Mouse (Mus musculus) forebrain, embryonic 15.5 days (tissue): ENCODE results near the gene Apoa1. TPM values are rescaled to one million over a fixed set of nuclear protein-coding genes. Genes with fewer than 3 reads are reported as not detected.

Experiments used
- ATAC-seq: fragments of 200-750 bp; cut with Nextera tagmentation; replicated peaks from 2 replicates; pipeline ENCODE4 v1.8.0; 2017; ENCODE audit warnings: mild to moderate bottlenecking, moderate TSS enrichment, moderate library complexity
- H3K27ac ChIP-seq: fragments of 300-500 bp; sonication (generic); replicated peaks from 2 replicates; pipeline ENCODE4 v1.5.1; 2015; ENCODE audit warnings: mild to moderate bottlenecking, inconsistent platforms
- H3K27me3 ChIP-seq: fragments of 300-500 bp; sonication (generic); 2 replicates; pipeline ENCODE4 v1.6.1; 2015; ENCODE audit warnings: inconsistent platforms
- H3K36me3 ChIP-seq: fragments of 300-500 bp; sonication (generic); 2 replicates; pipeline ENCODE4 v1.6.1; 2015; ENCODE audit warnings: mild to moderate bottlenecking, inconsistent platforms
- H3K4me1 ChIP-seq: fragments of 300-500 bp; sonication (generic); 2 replicates; pipeline ENCODE4 v1.6.1; 2015; ENCODE audit warnings: inconsistent platforms
- H3K4me2 ChIP-seq: fragments of 300-500 bp; sonication (generic); replicated peaks from 2 replicates; pipeline ENCODE4 v1.6.1; 2015; ENCODE audit warnings: mild to moderate bottlenecking, inconsistent platforms
- H3K4me3 ChIP-seq: fragments of 300-500 bp; sonication (generic); 2 replicates; pipeline ENCODE4 v1.5.1; 2015; ENCODE audit warnings: mild to moderate bottlenecking, inconsistent platforms
- H3K9ac ChIP-seq: fragments of 300-500 bp; sonication (generic); replicated peaks from 2 replicates; pipeline ENCODE4 v1.6.1; 2015; ENCODE audit warnings: mild to moderate bottlenecking, inconsistent platforms
- H3K9me3 ChIP-seq: fragments of 300-500 bp; sonication (generic); 2 replicates; pipeline ENCODE4 v1.6.1; 2016; ENCODE audit warnings: inconsistent platforms
- WGBS: fragments of 180-500 bp; shearing (Covaris S2); methylation state at CpG from one replicate; pipeline ENCODE4 v1.1.7; 2015; ENCODE audit warnings: mixed read lengths; 5-methylcytosine and 5-hydroxymethylcytosine counted together
- polyA plus RNA-seq: library from polyadenylated mRNA; unstranded; fragments of >200 nt; fragmentation: Nextera tagmentation; extraction: Ambion mirVana; gene quantifications from 2 replicates; pipeline ENCODE4 v1.2.1, GENCODE M21; 2015

Gene Apoa1
- 1.7 and 3.5 TPM in 2 replicates for polyA plus RNA-seq

GRCm38 (mm10) chr9:46228491-46228890 is at the start of gene Apoa1:
Gene Apoa1 (plus strand): TSS chr9:46228580.
- Histone ChIP-seq H3K9ac (no peak within 1 kb of the TSS), H3K4me3 (no peak within 1 kb of the TSS), H3K9me3 (no peaks in the 10 kb centered on the region), H3K4me2 (no peak within 1 kb of the TSS), H3K4me1 (peaks cover 7% of the 10 kb centered on the region), H3K27ac (no peak within 1 kb of the TSS), H3K36me3 (no peaks in the 10 kb centered on the region), H3K27me3 (no peaks in the 10 kb centered on the region)
- ATAC-seq = no peak
- 73% methylated on average over 9 of the region's 9 CpGs for WGBS

DNA sequence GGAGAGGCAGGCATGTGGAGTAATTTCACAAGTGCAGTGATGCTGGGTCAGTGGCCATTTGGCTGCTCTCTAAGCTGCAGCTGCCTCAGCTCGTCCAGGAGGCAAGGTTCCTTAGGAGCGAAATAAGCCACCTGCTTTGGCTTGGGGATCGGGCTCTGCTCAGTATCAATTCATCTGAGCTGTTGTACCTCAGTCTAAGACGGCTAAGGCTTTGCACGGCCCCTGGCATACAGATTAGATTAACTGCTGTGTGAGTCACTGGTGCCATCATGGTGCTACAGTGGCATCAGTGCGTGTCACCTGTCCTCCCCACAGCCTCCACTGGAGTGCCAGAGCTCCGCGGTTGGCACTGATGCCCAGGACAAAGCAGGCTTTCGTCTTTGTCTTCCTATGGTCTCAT is 49.8 kb upstream of the Apoa1 start:
- Histone ChIP-seq H3K9ac (no peak overlapping the region), H3K36me3 (peaks cover 4% of the 10 kb centered on the region; the same call in 1 of the 2 replicates), H3K4me3 (no peak overlapping the region), H3K27ac (no peak overlapping the region), H3K9me3 (no peaks in the 10 kb centered on the region), H3K27me3 (no peaks in the 10 kb centered on the region), H3K4me2 (no peak overlapping the region), H3K4me1 (no peaks in the 10 kb centered on the region)
- no peak for ATAC-seq
- WGBS = 89% methylated on average over 9 of the region's 9 CpGs

DNA sequence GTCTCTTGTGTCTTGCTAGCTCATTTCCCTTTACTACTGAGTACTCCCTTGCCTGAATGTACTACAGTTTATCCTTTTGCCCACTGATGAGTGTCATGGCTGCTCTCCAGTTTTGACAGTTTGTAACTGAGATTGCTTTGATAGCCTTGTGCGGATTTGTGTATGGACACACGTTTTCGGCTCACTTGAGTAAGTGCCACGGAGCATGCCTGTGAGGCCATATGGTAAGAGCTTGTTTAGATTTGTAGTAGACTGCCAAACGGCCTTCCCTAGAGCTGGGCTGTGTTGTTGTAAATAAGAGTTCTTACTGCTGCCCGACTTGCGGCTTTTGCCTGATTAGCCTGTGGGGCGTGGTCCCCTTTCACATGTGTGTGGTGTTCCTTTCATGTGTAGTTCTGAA is 47.1 kb upstream of the Apoa1 start:
- H3K27ac ChIP-seq = no peak overlapping the region
- no peaks in the 10 kb centered on the region for H3K4me1 ChIP-seq
- H3K4me3 ChIP-seq = no peak overlapping the region
- H3K36me3 ChIP-seq = peaks cover 4% of the 10 kb centered on the region; the same call in 1 of the 2 replicates
- no peak for ATAC-seq
- no peaks in the 10 kb centered on the region for H3K9me3 ChIP-seq
- WGBS = 60% methylated on average over 8 of the region's 8 CpGs
- no peaks in the 10 kb centered on the region for H3K27me3 ChIP-seq
- no peak overlapping the region for H3K4me2 ChIP-seq
- no peak overlapping the region for H3K9ac ChIP-seq

- H3K4me2 ChIP-seq = no peak overlapping the region
- no peaks in the 10 kb centered on the region for H3K27me3 ChIP-seq
- no peak for ATAC-seq
- no peak overlapping the region for H3K9ac ChIP-seq
- 86% methylated on average over 5 of the region's 5 CpGs for WGBS
- no peak overlapping the region for H3K27ac ChIP-seq
- no peaks in the 10 kb centered on the region for H3K36me3 ChIP-seq
- no peaks in the 10 kb centered on the region for H3K9me3 ChIP-seq
- H3K4me3 ChIP-seq = no peak overlapping the region
- peaks cover 8% of the 10 kb centered on the region for H3K4me1 ChIP-seq
Observed at GRCm38 (mm10) chr9:46184542-46184941, 43.8 kb upstream of the Apoa1 start.

DNA sequence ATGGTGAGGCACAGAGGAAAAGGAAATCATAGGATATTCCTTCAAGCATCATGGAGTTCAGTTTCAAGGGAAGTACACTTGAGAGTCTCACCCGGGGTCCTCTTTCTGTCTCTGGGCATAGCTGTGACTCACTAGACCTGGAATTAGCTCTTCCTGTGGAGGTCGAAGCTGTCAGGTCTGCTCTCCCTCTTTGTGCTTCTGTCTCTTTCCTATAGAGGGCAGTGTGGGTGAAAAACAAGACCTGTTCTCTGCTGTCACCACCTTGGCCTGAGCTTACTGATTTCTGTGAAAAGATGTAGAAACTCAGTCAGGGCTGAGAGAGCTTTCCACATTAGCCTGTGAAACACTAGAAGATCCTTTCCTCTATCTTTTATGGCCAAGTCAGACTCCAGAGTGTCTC is 43.2 kb upstream of the Apoa1 start:
- ATAC-seq = no peak
- Histone ChIP-seq H3K27me3 (no peaks in the 10 kb centered on the region), H3K4me2 (no peak overlapping the region), H3K9me3 (no peaks in the 10 kb centered on the region), H3K4me1 (peaks cover 9% of the 10 kb centered on the region), H3K36me3 (no peaks in the 10 kb centered on the region), H3K9ac (no peak overlapping the region), H3K27ac (no peak overlapping the region), H3K4me3 (no peak overlapping the region)
- 56% methylated on average over 2 of the region's 2 CpGs for WGBS

DNA sequence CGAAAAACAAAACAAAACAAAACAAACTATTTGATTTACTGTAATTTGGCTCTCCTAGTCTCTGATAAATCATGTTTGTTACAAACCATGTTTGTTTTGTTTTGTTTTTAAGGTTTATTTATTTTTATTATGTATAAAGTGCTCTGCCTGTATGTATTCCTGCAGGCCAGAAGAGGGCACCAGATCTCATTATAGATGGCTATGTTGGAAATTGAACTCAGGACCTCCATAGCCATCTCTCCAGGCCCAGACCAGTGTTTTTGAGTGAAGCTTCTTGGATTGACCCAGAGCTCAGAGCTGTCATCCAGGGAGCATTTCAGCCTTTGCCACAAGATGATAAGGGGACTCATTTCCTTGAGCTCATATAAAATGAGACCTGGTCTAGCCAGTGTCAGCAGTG is 42.0 kb upstream of the Apoa1 start:
- Histone ChIP-seq H3K4me2 (no peak overlapping the region), H3K9ac (no peak overlapping the region), H3K27ac (no peak overlapping the region), H3K9me3 (no peaks in the 10 kb centered on the region), H3K27me3 (no peaks in the 10 kb centered on the region), H3K4me1 (peaks cover 9% of the 10 kb centered on the region), H3K4me3 (no peak overlapping the region), H3K36me3 (no peaks in the 10 kb centered on the region)
- no peak for ATAC-seq
- WGBS = 96% methylated on average over 1 of the region's 1 CpGs

DNA sequence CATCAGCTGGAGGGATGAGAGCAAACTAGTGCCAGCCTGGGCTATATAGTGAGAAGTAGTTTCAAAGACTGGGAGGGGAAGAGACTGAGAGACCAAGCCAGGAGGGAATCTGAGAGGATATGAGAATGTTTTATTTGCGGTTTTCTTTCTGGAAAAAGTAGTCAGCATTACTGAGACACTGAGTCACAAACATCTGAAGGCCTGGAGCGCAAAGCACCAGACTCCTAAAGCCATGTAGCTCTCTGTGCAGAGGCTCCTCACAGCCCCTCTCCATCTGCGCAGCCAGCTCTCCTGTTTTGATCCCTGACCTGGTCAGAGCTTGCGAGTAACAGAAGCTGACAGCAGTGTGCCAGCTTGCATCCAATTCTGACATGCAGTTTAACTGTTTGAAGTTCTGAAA is 40.0 kb upstream of the Apoa1 start:
- Histone ChIP-seq H3K27me3 (no peaks in the 10 kb centered on the region), H3K9ac (no peak overlapping the region), H3K9me3 (no peaks in the 10 kb centered on the region), H3K4me3 (no peak overlapping the region), H3K27ac (no peak overlapping the region), H3K36me3 (no peaks in the 10 kb centered on the region), H3K4me2 (no peak overlapping the region), H3K4me1 (peaks cover 9% of the 10 kb centered on the region)
- 91% methylated on average over 4 of the region's 4 CpGs for WGBS
- ATAC-seq = no peak

- H3K4me1 ChIP-seq = peaks cover 9% of the 10 kb centered on the region
- no peak overlapping the region for H3K4me3 ChIP-seq
- no peaks in the 10 kb centered on the region for H3K9me3 ChIP-seq
- no peak overlapping the region for H3K9ac ChIP-seq
- WGBS = 41% methylated on average over 5 of the region's 5 CpGs
- no peak overlapping the region for H3K4me2 ChIP-seq
- no peaks in the 10 kb centered on the region for H3K27me3 ChIP-seq
- no peaks in the 10 kb centered on the region for H3K36me3 ChIP-seq
- peak; percentile 13; the same call in 1 of the 2 replicates for ATAC-seq
- peak overlapping the region; percentile 40; the same call in 1 of the 2 replicates for H3K27ac ChIP-seq
Observed at GRCm38 (mm10) chr9:46188956-46189355, 39.4 kb upstream of the Apoa1 start.

- Histone ChIP-seq H3K4me1 (peaks cover 9% of the 10 kb centered on the region), H3K27me3 (no peaks in the 10 kb centered on the region), H3K27ac (peak overlapping the region; percentile 40; the same call in 1 of the 2 replicates), H3K4me3 (no peak overlapping the region), H3K9ac (no peak overlapping the region), H3K36me3 (no peaks in the 10 kb centered on the region), H3K4me2 (no peak overlapping the region), H3K9me3 (no peaks in the 10 kb centered on the region)
- WGBS = 74% methylated on average over 10 of the region's 10 CpGs
- ATAC-seq = 0 out of 2 replicates have a peak, but pooled peaks have one; percentile 35
Observed at GRCm38 (mm10) chr9:46189381-46189780, 39.0 kb upstream of the Apoa1 start.

GRCm38 (mm10) chr9:46191234-46191633 is 37.1 kb upstream of the Apoa1 start:
- 80% methylated on average over 8 of the region's 8 CpGs for WGBS
- Histone ChIP-seq H3K4me3 (no peak overlapping the region), H3K4me1 (peaks cover 9% of the 10 kb centered on the region), H3K4me2 (no peak overlapping the region), H3K36me3 (peaks cover 4% of the 10 kb centered on the region; the same call in 1 of the 2 replicates), H3K27me3 (no peaks in the 10 kb centered on the region), H3K27ac (no peak overlapping the region), H3K9me3 (no peaks in the 10 kb centered on the region), H3K9ac (no peak overlapping the region)
- no peak for ATAC-seq

- 31% methylated on average over 1 of the region's 1 CpGs for WGBS
- Histone ChIP-seq H3K36me3 (peaks cover 4% of the 10 kb centered on the region; the same call in 1 of the 2 replicates), H3K4me1 (peaks cover 9% of the 10 kb centered on the region), H3K9ac (no peak overlapping the region), H3K9me3 (no peaks in the 10 kb centered on the region), H3K4me2 (no peak overlapping the region), H3K27ac (no peak overlapping the region), H3K4me3 (no peak overlapping the region), H3K27me3 (no peaks in the 10 kb centered on the region)
- no peak for ATAC-seq
Observed at GRCm38 (mm10) chr9:46191644-46192043, 36.7 kb upstream of the Apoa1 start.

- H3K9ac ChIP-seq = no peak overlapping the region
- ATAC-seq = no peak
- no peak overlapping the region for H3K27ac ChIP-seq
- H3K4me2 ChIP-seq = no peak overlapping the region
- H3K4me3 ChIP-seq = no peak overlapping the region
- H3K36me3 ChIP-seq = peaks cover 4% of the 10 kb centered on the region; the same call in 1 of the 2 replicates
- H3K27me3 ChIP-seq = no peaks in the 10 kb centered on the region
- no peaks in the 10 kb centered on the region for H3K9me3 ChIP-seq
- H3K4me1 ChIP-seq = peaks cover 9% of the 10 kb centered on the region
- WGBS = 90% methylated on average over 6 of the region's 6 CpGs
Observed at GRCm38 (mm10) chr9:46192642-46193041, 35.7 kb upstream of the Apoa1 start.

DNA sequence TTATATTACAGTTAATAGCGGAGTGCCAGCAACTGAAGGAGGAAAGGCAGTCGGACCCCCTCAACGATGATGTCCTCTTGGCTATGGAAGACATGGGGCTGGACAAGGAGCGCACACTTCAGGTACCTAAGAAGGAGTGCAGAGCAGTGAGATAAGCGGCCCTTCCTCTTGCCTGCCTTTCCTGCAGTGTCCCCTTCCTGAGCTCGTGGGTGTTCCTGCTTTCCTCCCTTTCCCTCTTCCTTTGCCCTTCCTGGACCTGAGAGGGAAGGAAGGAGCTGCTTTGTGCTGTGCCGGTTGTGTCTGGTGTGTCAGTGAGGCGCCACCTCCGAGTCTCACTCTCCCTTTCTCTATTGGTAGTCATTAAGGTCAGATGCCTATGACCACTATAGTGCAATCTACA is 33.6 kb upstream of the Apoa1 start:
- Histone ChIP-seq H3K4me1 (no peaks in the 10 kb centered on the region), H3K27ac (no peak overlapping the region), H3K9ac (no peak overlapping the region), H3K27me3 (no peaks in the 10 kb centered on the region), H3K9me3 (no peaks in the 10 kb centered on the region), H3K4me3 (no peak overlapping the region), H3K4me2 (no peak overlapping the region), H3K36me3 (peaks cover 14% of the 10 kb centered on the region)
- 89% methylated on average over 9 of the region's 9 CpGs for WGBS
- ATAC-seq = no peak
